Mouse (Mus musculus) cerebellum, adult 18-20 months (tissue): ENCODE data around the gene Stat3.

Source experiments
- DNase-seq, 2 experiments: peaks; one replicate each; pipeline ENCODE4 v3.0.0; 2021

Stat3 gene

DNA sequence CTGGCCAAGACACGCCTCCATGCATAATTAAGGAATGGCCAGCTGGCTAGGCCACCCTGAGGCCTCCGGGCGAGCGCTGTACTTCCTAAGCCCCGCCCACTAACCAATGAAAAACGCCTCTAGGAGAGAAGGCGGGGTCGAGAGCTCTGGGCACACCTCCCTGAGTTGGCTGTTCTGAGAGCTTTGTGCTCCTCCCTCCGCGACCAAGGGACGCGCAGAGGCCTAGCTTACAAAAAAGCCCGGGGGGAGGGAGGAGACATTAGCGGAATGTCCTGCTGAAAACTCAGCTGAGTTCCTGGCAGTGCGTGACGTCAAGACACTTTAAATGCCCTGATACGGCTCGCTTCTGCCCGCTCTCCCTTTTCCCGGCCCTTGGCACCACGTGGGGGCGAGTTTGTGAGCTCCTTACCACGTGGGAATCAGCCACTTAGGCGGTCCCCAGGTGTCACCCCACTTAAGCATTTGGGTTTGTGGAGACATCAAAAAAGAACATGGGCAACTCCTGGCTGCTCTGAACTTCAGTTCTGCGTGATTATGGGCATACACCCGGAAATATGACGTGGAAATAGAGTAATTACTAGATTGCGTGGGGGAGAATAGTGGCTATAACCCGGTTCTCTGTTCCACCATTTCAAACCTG lies at the start of gene Stat3:
Gene Stat3 (minus strand): TSS at position 29 of the 640 bp plus-strand sequence.
- peak; percentile 99 to 100 for DNase-seq

GRCm38 (mm10) chr11:100988674-100989073 lies 49.3 kb upstream of the Stat3 start:
- no peak for DNase-seq

- DNase-seq = no peak
Observed at GRCm38 (mm10) chr11:100985607-100986006, 46.3 kb upstream of the Stat3 start.

- no peak for DNase-seq
Observed at GRCm38 (mm10) chr11:100983778-100984131, 44.4 kb upstream of the Stat3 start.

DNA sequence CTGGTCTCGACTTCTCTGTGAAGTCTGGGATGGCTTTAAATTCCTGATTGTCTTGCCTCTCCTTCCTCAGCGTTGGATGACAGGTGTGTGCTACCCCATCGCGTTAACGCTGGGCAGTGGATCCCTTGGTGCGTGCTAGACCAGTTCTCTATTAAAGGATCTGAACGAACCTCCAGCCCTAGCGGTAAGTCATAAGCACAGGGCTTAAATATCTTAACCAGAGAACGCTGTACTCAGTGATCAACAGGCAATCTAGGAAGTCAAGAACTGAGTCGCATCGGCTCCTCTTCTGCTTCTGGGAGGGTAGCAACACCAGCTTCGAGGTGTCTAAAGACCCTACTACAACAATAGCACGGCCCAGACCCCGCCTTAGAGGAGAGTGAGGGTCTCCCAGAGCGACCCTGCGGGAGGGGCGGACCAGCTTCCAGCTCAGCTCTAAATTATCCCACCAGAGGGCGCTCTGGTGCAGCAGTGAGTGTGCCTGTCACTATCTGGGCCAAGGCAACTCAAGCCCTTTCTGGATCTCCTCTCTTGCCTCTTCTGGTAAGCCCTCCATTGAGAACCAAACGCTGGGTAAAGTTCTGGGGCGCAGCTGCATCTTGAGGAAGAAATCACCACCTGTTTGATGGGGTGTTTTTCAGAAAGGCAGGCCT lies 43.9 kb upstream of the Stat3 start:
- DNase-seq = peak; percentile 79 to 88

- DNase-seq = no peak
Observed at GRCm38 (mm10) chr11:100982087-100982486, 42.7 kb upstream of the Stat3 start.

- DNase-seq = no peak
Observed at GRCm38 (mm10) chr11:100981236-100981635, 41.9 kb upstream of the Stat3 start.

DNA sequence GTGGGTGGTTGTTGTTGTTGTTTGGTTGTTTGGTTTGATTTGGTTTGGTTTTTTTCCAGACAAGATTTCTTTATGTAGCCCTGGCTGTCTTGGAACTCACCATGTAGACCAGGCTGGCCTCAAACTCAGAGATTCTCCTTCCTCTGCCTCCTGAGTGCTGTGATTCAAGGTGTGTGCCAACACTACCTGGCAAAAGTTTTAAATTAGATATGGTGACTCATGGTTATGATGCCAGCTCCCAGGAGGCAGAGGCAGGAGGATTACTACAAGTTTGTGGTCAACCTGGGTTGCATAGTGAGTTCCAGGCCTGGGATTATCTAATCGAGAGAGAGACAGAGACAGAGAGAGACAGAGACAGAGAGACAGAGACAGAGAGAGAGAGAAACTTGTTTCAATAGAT lies 41.1 kb upstream of the Stat3 start:
- DNase-seq = no peak

DNA sequence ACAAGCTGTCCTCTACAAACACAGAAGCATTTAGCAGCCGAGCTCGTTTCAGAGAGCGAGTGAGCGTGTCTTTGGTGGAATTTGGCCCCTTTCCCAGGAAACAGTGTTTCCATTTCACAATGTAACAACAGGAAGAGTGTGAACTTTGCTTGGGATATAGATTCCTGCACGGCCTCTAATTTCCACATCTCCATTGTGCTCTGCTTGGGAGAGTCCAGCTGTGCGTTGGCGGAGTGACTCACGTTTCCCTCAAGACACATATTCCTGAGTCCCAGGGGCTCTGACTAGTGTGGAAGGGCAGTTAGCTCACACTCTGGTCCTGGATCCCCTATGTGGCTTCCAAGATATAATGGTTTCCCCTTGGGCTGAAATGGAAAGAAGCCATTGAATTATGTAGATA lies 40.5 kb upstream of the Stat3 start:
- no peak for DNase-seq

DNA sequence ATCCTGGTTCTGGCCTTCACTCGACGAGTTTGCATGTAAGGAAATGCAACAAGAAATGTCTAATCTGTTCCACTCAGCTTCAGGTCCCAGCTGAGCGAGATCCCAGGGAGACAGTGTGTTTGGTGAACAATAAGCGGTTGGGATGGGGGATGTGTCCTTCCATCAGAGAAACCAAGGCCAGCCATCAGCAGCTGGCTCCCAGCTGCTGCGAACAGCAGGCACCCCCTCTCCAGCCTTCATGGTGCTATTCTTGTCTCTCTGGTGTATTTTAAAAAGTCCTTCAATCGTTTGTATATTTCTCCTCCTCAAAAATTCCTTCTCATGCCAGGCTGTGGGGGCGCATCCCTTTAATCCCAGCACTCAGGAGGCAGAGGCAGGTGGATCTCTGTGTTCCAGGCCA lies 35.9 kb upstream of the Stat3 start:
- DNase-seq = no peak

DNA sequence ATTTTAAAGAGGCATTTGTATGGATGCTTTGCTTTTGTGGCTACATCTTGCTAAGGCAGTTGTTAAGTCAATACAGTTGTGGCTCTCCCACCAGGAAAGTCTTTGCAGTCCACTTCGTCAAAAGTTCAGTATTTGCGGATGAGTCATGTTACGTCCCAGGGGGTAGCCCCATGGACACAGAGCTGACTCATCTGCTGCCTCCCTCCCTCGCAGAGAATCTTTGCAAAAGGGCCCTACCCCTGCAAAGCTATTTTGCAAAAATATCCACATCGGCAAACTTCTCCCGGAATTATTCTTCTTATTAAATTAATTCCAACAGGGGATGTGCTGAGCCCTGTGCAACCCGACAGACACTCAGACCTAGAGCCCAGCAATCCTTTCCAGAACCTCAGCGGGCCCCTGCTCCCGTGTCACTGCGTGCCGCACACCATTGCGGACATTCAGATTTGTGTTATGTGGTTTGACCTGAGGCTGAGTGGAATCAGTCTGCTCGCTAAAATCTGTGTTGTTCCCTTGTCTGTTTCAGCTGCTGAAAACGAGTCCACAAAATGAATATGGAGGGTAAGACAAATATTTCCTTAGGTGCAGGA lies 35.1 kb upstream of the Stat3 start:
- DNase-seq = no peak

GRCm38 (mm10) chr11:100973245-100973644 lies 33.9 kb upstream of the Stat3 start:
- no peak for DNase-seq

GRCm38 (mm10) chr11:100971455-100971854 lies 32.1 kb upstream of the Stat3 start:
- DNase-seq = no peak

DNA sequence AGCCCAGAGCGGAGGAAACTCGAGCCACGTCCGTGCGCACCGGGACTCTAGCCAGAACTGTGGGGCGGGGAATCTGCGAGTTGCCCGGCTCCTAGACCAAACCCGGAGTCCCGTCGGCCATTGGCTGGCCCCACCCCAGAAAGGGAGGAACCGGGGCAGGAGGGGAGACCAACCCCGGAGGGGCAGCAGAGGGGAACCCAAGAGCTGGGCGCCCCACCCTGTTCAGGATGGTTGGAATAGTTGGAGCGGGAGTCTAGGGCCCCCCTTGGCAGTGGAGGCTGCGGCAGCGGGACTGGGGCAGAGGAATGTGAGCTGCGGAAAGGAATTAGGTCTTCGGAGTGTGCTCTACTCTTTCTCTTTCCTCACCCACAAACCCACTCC lies 31.2 kb upstream of the Stat3 start, which contains the start of gene Cavin1:
Gene Cavin1 (minus strand): TSS at position 331 of the 381 bp plus-strand sequence.
- peak; percentile 59 to 67 for DNase-seq

- peak in 1 of 2 experiments; percentile 16 for DNase-seq
Observed at GRCm38 (mm10) chr11:100969744-100970556, 30.6 kb upstream of the Stat3 start.

GRCm38 (mm10) chr11:100969189-100969743 lies 29.9 kb upstream of the Stat3 start:
- DNase-seq = no peak

DNA sequence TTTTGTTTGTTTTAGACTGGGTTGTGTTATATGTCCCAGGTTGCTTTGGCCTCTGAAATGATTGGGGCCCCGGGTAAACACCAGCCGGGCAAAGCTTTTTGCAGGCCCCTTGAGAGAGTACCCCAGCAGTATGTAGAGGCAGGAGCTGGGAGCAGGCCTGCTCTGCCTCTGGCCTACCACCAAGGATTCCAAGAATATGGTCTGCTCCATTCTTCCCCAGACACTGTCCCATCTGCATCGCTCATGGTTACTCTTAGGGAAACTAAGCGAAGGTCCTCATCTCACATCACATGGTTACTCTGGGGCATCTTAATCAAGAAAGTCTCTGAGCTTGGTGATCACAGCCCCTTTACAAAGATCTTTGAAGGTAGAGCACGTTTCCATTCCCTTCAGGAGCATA lies 29.2 kb upstream of the Stat3 start:
- no peak for DNase-seq

- no peak for DNase-seq
Observed at GRCm38 (mm10) chr11:100967881-100968420, 28.6 kb upstream of the Stat3 start.

DNA sequence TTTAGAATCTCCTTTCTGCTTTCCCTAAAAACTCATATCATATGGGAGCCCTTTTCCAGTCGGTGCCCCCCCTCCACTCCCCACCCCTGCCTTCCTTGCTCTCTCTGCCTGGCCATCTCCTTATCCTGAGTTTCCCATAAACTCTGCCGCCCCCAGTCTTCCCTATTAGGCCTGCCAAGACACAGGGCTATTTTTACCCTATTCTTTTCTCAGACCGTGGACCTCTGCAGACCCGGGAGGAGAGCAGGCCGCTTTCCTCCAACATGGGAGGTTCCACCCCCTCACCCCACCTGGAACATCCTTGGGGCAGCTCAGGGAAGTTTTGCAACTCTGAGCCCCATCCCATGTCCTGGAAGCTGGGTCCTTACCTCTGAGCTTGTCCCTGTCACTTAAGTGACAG lies 28.0 kb upstream of the Stat3 start:
- DNase-seq = no peak

GRCm38 (mm10) chr11:100965760-100966159 lies 26.4 kb upstream of the Stat3 start:
- no peak for DNase-seq

DNA sequence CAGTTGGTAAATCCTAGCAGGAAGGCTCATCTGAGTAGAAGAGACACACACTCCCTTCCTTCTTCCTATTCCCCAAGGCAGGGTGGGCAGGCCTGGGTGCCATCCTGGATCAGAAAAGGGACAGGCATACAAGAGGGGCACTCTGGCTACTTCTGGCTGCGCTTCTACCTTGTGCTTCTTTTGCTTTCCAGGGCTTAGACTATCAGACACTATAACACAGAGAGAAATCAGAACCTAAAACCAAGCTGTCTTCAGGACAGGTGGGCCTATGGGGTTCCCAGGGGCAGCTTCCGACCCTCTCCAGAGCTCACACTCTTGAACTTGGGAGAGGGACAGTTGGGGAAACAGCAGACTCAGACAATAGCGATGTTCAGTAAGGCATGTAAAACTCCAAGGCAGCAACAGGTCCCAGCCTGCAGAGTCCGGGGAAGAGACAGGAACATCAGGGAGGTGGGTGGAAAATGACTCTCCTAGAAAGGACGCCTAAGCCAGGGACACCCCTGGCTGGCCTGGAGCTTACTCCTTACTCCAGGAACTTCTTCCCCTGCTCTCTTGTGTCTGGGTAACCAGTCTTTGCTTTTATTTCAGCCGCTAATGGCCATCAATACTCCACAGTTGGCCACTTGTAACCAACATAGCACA lies 25.7 kb upstream of the Stat3 start:
- no peak for DNase-seq

DNA sequence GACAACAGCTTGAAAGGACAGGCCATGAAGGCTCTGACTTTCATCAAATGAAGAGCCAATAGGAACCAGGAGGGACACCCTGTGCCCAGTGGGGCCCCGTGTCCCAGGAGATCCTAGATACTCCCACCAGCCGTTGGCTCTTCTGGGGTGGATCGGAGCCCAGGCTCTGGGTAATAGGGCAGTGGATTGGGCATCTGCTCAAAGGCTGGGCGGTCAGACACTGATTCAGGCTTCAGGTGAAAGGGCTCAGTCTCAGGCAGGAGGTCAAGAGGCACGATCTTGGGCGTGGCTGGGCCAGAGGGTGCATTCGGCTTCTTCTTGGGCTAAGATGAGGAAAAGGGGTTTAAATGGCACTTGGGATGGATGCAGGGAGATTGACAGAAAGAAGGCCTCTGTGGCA lies 24.8 kb upstream of the Stat3 start:
- no peak for DNase-seq
